Mouse (Mus musculus): ENCODE data around the gene Fntb. TPM values are rescaled to one million over a fixed set of nuclear protein-coding genes. Genes with fewer than 3 reads are reported as not detected.

Gene Fntb
- polyA plus RNA-seq (2015; fragmentation: Nextera tagmentation; extraction: Ambion mirVana), result 33.2 and 35.1 TPM in 2 replicates

DNA sequence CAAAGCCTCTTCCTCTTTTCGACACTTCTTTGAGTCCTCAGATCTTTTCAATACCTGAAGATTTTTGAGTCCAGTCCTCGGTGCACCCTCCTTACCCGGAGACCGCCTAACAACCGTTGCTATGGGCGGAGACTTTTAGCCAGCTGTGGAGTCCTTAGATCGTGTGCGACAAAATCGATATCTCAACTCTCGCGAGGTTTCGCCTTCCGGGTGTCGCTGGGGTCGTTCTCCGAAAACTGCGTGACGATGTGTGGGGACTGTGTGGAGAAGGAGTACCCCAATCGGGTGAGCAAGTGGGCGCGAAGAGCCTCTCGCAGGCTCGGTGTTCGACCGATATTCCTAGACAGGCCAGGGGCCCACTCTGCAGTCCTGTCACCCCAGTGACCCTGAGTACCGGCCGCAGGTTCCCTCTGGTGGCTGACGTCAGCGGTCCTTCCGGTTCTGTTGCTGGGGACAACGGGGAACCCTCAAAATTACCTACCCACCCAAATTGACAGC is at the start of gene Fntb, which contains the start of gene Churc1:
Gene Fntb (plus strand): TSS at position 236 of the 498 bp plus-strand sequence.
Gene Churc1 (plus strand): TSS at position 185 of the 498 bp plus-strand sequence.
- peak within 1 kb of the TSS; percentile 63 for H3K9ac ChIP-seq (replicated peaks)
- peak within 1 kb of the TSS; percentile 58 for H3K4me3 ChIP-seq
- H3K27me3 ChIP-seq, result no peaks in the 10 kb centered on the region
- WGBS, result under 1% methylated on average over 31 of the region's 31 CpGs
- ATAC-seq (replicated peaks), result peak; percentile 98
- no peaks in the 10 kb centered on the region for H3K9me3 ChIP-seq
- H3K4me1 ChIP-seq, result peaks cover 15% of the 10 kb centered on the region
- peak within 1 kb of the TSS; percentile 51 for H3K4me2 ChIP-seq (replicated peaks)
- H3K27ac ChIP-seq (replicated peaks), result peak within 1 kb of the TSS; percentile 73
- no peaks in the 10 kb centered on the region for H3K36me3 ChIP-seq

DNA sequence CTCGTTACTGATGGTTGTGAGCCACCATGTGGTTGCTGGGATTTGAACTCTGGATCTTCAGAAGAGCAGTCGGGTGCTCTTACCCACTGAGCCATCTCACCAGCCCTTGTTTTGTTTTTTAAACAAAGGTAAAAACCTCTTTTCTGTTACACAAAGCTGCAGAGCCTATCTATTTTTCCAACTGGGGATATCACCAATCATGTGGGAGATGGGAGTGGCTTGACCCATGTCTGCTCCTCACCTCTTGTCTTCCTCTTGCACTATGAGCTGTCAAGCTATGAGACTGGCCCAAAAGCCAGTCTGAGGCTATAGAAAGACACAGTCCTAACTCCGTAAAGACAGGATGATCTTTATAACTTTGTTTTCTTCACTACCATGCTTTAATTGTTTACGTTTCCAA is 47.0 kb upstream of the Fntb start:
- H3K27me3 ChIP-seq, result no peaks in the 10 kb centered on the region; the same call in 1 of the 2 replicates
- H3K27ac ChIP-seq (replicated peaks), result no peak overlapping the region
- H3K4me1 ChIP-seq, result no peaks in the 10 kb centered on the region
- no peak for ATAC-seq (replicated peaks)
- no peaks in the 10 kb centered on the region for H3K9me3 ChIP-seq
- 81% methylated on average over 4 of the region's 4 CpGs for WGBS
- no peak overlapping the region for H3K4me2 ChIP-seq (replicated peaks)
- no peaks in the 10 kb centered on the region for H3K36me3 ChIP-seq
- H3K9ac ChIP-seq (replicated peaks), result no peak overlapping the region
- no peak overlapping the region for H3K4me3 ChIP-seq

DNA sequence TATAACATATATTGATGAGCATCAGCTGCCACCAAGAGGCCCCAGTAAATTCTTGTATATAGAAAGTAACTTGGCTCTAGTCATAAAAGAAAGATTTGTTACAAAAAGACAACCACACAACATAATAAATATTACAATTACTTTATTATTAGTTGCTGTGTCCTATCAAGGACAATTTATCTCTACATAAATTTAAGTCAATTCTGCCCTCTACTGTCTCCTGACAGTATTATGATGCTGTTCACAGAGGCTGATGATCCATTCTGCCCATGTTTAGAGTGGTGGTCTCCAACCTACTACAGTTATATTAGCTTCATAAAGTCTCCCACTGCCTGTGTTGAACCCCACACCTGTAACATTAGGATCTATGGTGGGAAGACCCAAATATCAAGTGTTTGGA is 44.8 kb upstream of the Fntb start:
- Histone ChIP-seq H3K4me3 (no peak overlapping the region), H3K4me2 (replicated peaks) (no peak overlapping the region), H3K36me3 (no peaks in the 10 kb centered on the region), H3K9me3 (no peaks in the 10 kb centered on the region), H3K9ac (replicated peaks) (no peak overlapping the region), H3K4me1 (no peaks in the 10 kb centered on the region), H3K27ac (replicated peaks) (no peak overlapping the region), H3K27me3 (no peaks in the 10 kb centered on the region)
- ATAC-seq (replicated peaks), result no peak

DNA sequence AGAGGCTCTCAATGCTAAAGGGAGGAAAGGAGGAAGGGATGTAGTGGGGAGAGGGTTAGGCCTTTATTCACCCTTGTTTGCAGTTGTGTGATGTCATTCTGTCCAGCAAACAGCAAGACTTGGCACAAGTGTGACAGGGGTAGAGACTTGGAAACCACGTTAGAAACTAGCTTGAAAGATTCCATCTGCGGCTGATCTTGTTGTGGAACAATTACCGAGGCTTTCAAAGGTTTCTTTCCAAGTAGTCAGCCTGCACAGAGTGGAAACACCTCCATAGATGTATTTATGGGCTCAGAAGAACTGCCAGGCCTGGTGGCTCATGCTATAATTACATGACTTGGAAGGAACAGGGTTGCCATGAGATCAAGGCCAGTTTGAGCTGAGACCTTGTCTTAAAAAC is 43.4 kb upstream of the Fntb start:
- WGBS, result 47% methylated on average over 3 of the region's 3 CpGs
- no peak for ATAC-seq (replicated peaks)
- H3K4me2 ChIP-seq (replicated peaks), result no peak overlapping the region
- no peaks in the 10 kb centered on the region for H3K36me3 ChIP-seq
- no peak overlapping the region for H3K9ac ChIP-seq (replicated peaks)
- H3K4me1 ChIP-seq, result no peaks in the 10 kb centered on the region
- H3K4me3 ChIP-seq, result no peak overlapping the region
- no peaks in the 10 kb centered on the region for H3K9me3 ChIP-seq
- no peak overlapping the region for H3K27ac ChIP-seq (replicated peaks)
- H3K27me3 ChIP-seq, result no peaks in the 10 kb centered on the region

GRCm38 (mm10) chr12:76727955-76728354 is 37.4 kb upstream of the Fntb start:
- Histone ChIP-seq H3K27ac (replicated peaks) (no peak overlapping the region), H3K9ac (replicated peaks) (no peak overlapping the region), H3K4me2 (replicated peaks) (no peak overlapping the region), H3K36me3 (no peaks in the 10 kb centered on the region), H3K4me3 (no peak overlapping the region), H3K4me1 (no peaks in the 10 kb centered on the region), H3K27me3 (no peaks in the 10 kb centered on the region), H3K9me3 (no peaks in the 10 kb centered on the region)
- ATAC-seq (replicated peaks), result no peak
- 88% methylated on average over 4 of the region's 4 CpGs for WGBS

DNA sequence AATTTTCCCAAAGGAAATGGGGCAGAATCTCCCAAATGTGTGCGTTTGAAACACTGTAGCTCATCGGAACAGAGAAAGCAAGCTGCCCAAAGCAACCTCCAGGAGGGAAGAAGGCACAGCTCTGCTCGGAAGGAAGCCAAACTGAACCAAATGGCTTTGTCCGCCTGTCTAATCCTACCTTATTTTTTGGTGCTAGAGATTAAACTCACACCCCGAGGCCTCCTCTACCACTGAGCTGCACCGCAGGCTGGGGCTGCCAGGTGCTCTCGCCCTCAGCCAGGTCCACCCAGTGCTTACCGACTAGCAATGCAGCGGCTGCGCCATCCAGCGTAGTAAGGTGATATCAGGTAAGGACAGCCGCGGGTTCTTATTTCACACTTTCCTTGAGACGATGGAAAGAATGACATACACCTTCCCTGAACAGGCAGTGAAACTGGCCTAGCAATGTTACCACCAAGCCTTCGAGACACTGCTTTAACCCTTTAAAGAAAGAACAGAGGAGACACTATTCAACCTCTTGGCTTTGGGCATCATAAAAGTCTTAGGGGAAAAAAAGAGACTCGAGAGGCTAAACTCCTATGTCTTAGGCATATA is 14.4 kb upstream of the Fntb start:
- WGBS, result 83% methylated on average over 16 of the region's 16 CpGs
- H3K4me1 ChIP-seq, result no peaks in the 10 kb centered on the region
- H3K4me3 ChIP-seq, result no peak overlapping the region
- H3K4me2 ChIP-seq (replicated peaks), result no peak overlapping the region
- H3K27me3 ChIP-seq, result no peaks in the 10 kb centered on the region
- H3K9ac ChIP-seq (replicated peaks), result no peak overlapping the region
- H3K9me3 ChIP-seq, result no peaks in the 10 kb centered on the region
- no peak overlapping the region for H3K27ac ChIP-seq (replicated peaks)
- ATAC-seq (replicated peaks), result no peak
- H3K36me3 ChIP-seq, result no peaks in the 10 kb centered on the region

DNA sequence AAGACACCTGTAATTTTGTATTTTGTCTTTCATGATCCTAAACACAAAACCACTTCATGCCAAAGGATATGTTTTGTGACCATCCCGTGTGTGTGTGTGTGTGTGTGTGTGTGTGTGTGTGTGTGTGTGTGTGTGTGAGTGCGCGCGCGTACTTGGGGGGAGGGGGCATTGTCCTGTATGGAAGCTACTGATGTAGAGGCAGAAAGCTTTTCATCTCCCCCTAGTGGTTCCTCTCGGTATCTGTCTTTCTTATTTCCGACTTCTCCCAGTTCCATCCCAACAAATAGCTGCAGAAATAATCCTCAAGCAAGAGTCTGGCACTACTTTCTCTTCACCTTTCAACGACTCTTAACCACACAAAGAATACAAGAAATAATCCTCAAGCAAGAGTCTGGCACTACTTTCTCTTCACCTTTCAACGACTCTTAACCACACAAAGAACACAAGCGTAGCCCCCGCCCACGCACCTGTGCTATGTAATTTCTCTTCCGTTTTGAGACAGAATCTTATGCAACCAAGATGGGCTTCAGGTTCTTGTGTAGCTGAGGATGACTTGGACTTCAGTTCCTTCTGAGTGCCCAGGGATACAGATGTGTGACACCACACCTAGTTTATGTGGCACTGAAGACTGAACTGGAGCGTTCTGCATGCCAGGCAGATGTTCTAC is 12.6 kb upstream of the Fntb start:
- no peaks in the 10 kb centered on the region for H3K4me1 ChIP-seq
- no peak overlapping the region for H3K9ac ChIP-seq (replicated peaks)
- no peaks in the 10 kb centered on the region for H3K9me3 ChIP-seq
- no peak overlapping the region for H3K27ac ChIP-seq (replicated peaks)
- H3K4me3 ChIP-seq, result no peak overlapping the region
- peak; percentile 46; the same call in 1 of the 2 replicates for ATAC-seq (replicated peaks)
- H3K27me3 ChIP-seq, result no peaks in the 10 kb centered on the region
- 40% methylated on average over 14 of the region's 14 CpGs for WGBS
- H3K36me3 ChIP-seq, result no peaks in the 10 kb centered on the region
- H3K4me2 ChIP-seq (replicated peaks), result no peak overlapping the region

- Histone ChIP-seq H3K4me2 (replicated peaks) (peak overlapping the region; percentile 51), H3K27me3 (no peaks in the 10 kb centered on the region), H3K9ac (replicated peaks) (peak overlapping the region; percentile 63), H3K9me3 (no peaks in the 10 kb centered on the region), H3K27ac (replicated peaks) (peak overlapping the region; percentile 73), H3K36me3 (no peaks in the 10 kb centered on the region), H3K4me3 (peak overlapping the region; percentile 58), H3K4me1 (peaks cover 15% of the 10 kb centered on the region)
- ATAC-seq (replicated peaks), result peak; percentile 42
- 35% methylated on average over 20 of the region's 20 CpGs for WGBS
Measured at GRCm38 (mm10) chr12:76765901-76766630, 677 bp downstream of the Fntb start.

GRCm38 (mm10) chr12:76770841-76771500 is 5.6 kb downstream of the Fntb start:
- Histone ChIP-seq H3K9ac (replicated peaks) (no peak overlapping the region), H3K27me3 (no peaks in the 10 kb centered on the region), H3K9me3 (no peaks in the 10 kb centered on the region), H3K4me1 (peaks cover 7% of the 10 kb centered on the region), H3K27ac (replicated peaks) (no peak overlapping the region), H3K4me3 (no peak overlapping the region), H3K36me3 (no peaks in the 10 kb centered on the region), H3K4me2 (replicated peaks) (no peak overlapping the region)
- 87% methylated on average over 5 of the region's 5 CpGs for WGBS
- ATAC-seq (replicated peaks), result no peak

GRCm38 (mm10) chr12:76771540-76771939 is 6.2 kb downstream of the Fntb start:
- ATAC-seq (replicated peaks), result no peak
- H3K4me3 ChIP-seq, result no peak overlapping the region
- H3K4me1 ChIP-seq, result peaks cover 1% of the 10 kb centered on the region
- H3K36me3 ChIP-seq, result no peaks in the 10 kb centered on the region
- H3K9ac ChIP-seq (replicated peaks), result no peak overlapping the region
- 93% methylated on average over 5 of the region's 5 CpGs for WGBS
- no peaks in the 10 kb centered on the region for H3K9me3 ChIP-seq
- no peak overlapping the region for H3K4me2 ChIP-seq (replicated peaks)
- H3K27me3 ChIP-seq, result no peaks in the 10 kb centered on the region
- H3K27ac ChIP-seq (replicated peaks), result no peak overlapping the region

DNA sequence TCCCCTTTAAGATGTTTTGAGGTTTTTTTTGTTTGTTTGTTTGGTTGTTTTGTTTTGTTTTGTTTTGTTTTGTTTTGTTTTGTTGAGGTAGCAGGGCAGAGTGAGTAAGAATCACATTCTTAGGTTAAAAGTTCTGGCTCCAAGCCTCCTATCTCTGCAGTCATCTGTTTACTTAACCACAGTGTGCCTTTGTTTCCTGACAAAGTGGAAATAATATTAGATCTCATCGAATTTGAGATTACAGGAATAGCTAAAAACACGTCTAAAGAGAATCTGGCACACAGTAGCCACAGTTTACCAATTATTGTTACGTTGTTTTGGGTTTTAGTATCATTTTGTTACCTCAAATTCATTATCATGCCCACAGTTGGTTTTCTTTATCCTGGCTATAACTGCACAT is 9.3 kb downstream of the Fntb start:
- Histone ChIP-seq H3K9ac (replicated peaks) (no peak overlapping the region), H3K27me3 (no peaks in the 10 kb centered on the region), H3K4me2 (replicated peaks) (no peak overlapping the region), H3K36me3 (peaks cover 2% of the 10 kb centered on the region; the same call in 1 of the 2 replicates), H3K9me3 (no peaks in the 10 kb centered on the region), H3K4me1 (no peaks in the 10 kb centered on the region), H3K27ac (replicated peaks) (no peak overlapping the region), H3K4me3 (no peak overlapping the region)
- WGBS, result 89% methylated on average over 3 of the region's 3 CpGs
- ATAC-seq (replicated peaks), result no peak

DNA sequence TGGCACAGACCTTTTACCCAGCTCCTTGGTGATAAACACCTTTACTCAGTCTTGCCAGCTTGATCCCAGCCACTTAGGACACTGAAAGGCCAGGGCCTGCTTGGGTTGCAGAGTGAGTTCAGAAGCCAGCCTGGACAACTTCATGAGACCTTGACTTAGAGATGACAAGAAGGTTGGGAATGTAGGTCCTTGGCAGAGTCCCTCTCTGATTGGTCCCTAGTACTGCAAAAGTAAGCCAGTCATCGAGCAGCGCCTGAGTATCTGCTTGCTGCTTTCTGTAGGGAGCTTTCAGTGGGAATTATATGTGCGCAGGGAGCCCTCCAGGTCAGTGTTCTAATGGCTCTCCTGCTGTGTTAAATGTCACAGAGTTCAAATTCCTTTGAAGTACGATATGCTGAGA is 9.7 kb downstream of the Fntb start:
- H3K9ac ChIP-seq (replicated peaks), result no peak overlapping the region
- no peak for ATAC-seq (replicated peaks)
- H3K27ac ChIP-seq (replicated peaks), result no peak overlapping the region
- no peaks in the 10 kb centered on the region for H3K27me3 ChIP-seq
- H3K9me3 ChIP-seq, result no peaks in the 10 kb centered on the region
- no peak overlapping the region for H3K4me2 ChIP-seq (replicated peaks)
- no peaks in the 10 kb centered on the region for H3K4me1 ChIP-seq
- peaks cover 2% of the 10 kb centered on the region; the same call in 1 of the 2 replicates for H3K36me3 ChIP-seq
- H3K4me3 ChIP-seq, result no peak overlapping the region
- WGBS, result 67% methylated on average over 4 of the region's 4 CpGs
